Mouse (Mus musculus) midbrain, postnatal 0 days (tissue): ENCODE results near the gene Oas1h. TPM values are rescaled to one million over a fixed set of nuclear protein-coding genes. Genes with fewer than 3 reads are reported as not detected.
"Not testable (repeated sequence)": the region's sequence is repeated elsewhere in the genome, so short reads cannot be mapped to it uniquely, and the experiment has no call there.

Source experiments
- ATAC-seq: fragments of 200-750 bp; cut with Nextera tagmentation; 2 replicates; pipeline ENCODE4 v1.8.0; 2017; ENCODE audit warnings: moderate number of reproducible peaks, mild to moderate bottlenecking, moderate TSS enrichment, moderate library complexity; ENCODE audit not compliant: low FRiP score
- DNase-seq: peaks from one replicate; pipeline ENCODE4 v3.0.0-alpha.2; 2015; ENCODE audit warnings: low spot score
- H3K27ac ChIP-seq: fragments of 300-500 bp; sonication (generic); 2 replicates; pipeline ENCODE4 v1.5.1; 2014; ENCODE audit warnings: low read depth, mild to moderate bottlenecking, low read length, mixed read lengths
- H3K27me3 ChIP-seq: fragments of 300-500 bp; sonication (generic); 2 replicates; pipeline ENCODE4 v1.6.1; 2014; ENCODE audit warnings: low read length, control low read depth, mixed read lengths; ENCODE audit not compliant: insufficient read depth
- H3K36me3 ChIP-seq: fragments of 300-500 bp; sonication (generic); 2 replicates; pipeline ENCODE4 v1.6.1; 2014; ENCODE audit warnings: low read length, control low read depth, mixed read lengths; ENCODE audit not compliant: insufficient read depth
- H3K4me1 ChIP-seq: fragments of 300-500 bp; sonication (generic); 2 replicates; pipeline ENCODE4 v1.6.1; 2014; ENCODE audit warnings: mild to moderate bottlenecking, control low read depth, antibody characterized with exemption, low read length, mixed read lengths; ENCODE audit not compliant: insufficient read depth
- H3K4me2 ChIP-seq: fragments of 300-500 bp; sonication (generic); 2 replicates; pipeline ENCODE4 v1.6.1; 2014; ENCODE audit warnings: low read depth, mild to moderate bottlenecking, low read length, mixed read lengths; ENCODE audit not compliant: poor library complexity, severe bottlenecking
- H3K4me3 ChIP-seq: fragments of 300-500 bp; sonication (generic); 2 replicates; pipeline ENCODE4 v1.5.1; 2014; ENCODE audit warnings: low read depth, mild to moderate bottlenecking, low read length, moderate library complexity
- H3K9ac ChIP-seq: fragments of 300-500 bp; sonication (generic); replicated peaks from 2 replicates; pipeline ENCODE4 v1.6.1; 2014; ENCODE audit warnings: mild to moderate bottlenecking, low read length, moderate library complexity, mixed read lengths; ENCODE audit not compliant: poor library complexity, severe bottlenecking
- H3K9me3 ChIP-seq: fragments of 300-500 bp; sonication (generic); 2 replicates; pipeline ENCODE4 v1.6.1; 2016; ENCODE audit warnings: low read length, control low read depth
- CTCF ChIP-seq: IDR thresholded peaks from 2 replicates; pipeline ENCODE4 v1.5.1; 2016; ENCODE audit warnings: antibody characterized with exemption, mild to moderate bottlenecking
- WGBS: fragments of 180-500 bp; shearing (Covaris S2); extraction: QIAGEN DNeasy Blood & Tissue Kit; methylation state at CpG from one replicate; pipeline ENCODE4 v1.1.7; 2014; 5-methylcytosine and 5-hydroxymethylcytosine counted together
- polyA plus RNA-seq: library from polyadenylated mRNA; unstranded; fragments of >200 nt; fragmentation: Nextera tagmentation; extraction: Ambion mirVana; gene quantifications from 2 replicates; pipeline ENCODE4 v1.2.1, GENCODE M21; 2015
- total RNA-seq: library from RNA; depleted of rRNA; stranded (reverse); fragments of >200 nt; gene quantifications from 2 replicates; pipeline ENCODE4 v1.2.3, GENCODE M21; 2014

The Oas1h gene
- total and polyA plus RNA-seq, 2 experiments from 2014 or later = not detected

- TF ChIP-seq CTCF = no peak
- H3K27ac ChIP-seq = no peak overlapping the region
These were observed 39.4 kb downstream of the Oas1h start for GRCm38 (mm10) chr5:120900666-120901065.

GRCm38 (mm10) chr5:120902056-120902455 lies 40.8 kb downstream of the Oas1h start:
- DNase-seq = no peak
- ATAC-seq = no peak
- 96% methylated on average over 5 of the region's 5 CpGs for WGBS
- Histone ChIP-seq H3K4me1 (no peaks in the 10 kb centered on the region), H3K27ac (no peak overlapping the region), H3K27me3 (no peaks in the 10 kb centered on the region), H3K4me2 (no peak overlapping the region), H3K36me3 (no peaks in the 10 kb centered on the region), H3K4me3 (no peak overlapping the region), H3K9me3 (no peaks in the 10 kb centered on the region), H3K9ac (no peak overlapping the region)
- no peak for TF ChIP-seq CTCF

More at GRCm38 (mm10) chr5:120900666-120901065, 39.4 kb downstream of the Oas1h start:
- Histone ChIP-seq H3K9me3 (no peaks in the 10 kb centered on the region), H3K4me2 (no peak overlapping the region), H3K27me3 (no peaks in the 10 kb centered on the region), H3K4me1 (no peaks in the 10 kb centered on the region), H3K36me3 (no peaks in the 10 kb centered on the region), H3K4me3 (no peak overlapping the region), H3K9ac (no peak overlapping the region)
- WGBS = 60% methylated on average over 1 of the region's 1 CpGs
- ATAC-seq (no peak), DNase-seq (no peak)

- not testable (repeated sequence) for H3K27me3 ChIP-seq
These were observed 45.8 kb downstream of the Oas1h start, which contains the start of gene Oas1a for GRCm38 (mm10) chr5:120906791-120907733. Oas1a (minus strand) TSS chr5:120907521.

GRCm38 (mm10) chr5:120908196-120908920 lies 47.1 kb downstream of the Oas1h start:
- H3K9ac ChIP-seq = no peak overlapping the region
- no peaks in the 10 kb centered on the region for H3K36me3 ChIP-seq
- ATAC-seq = no peak
- no peaks in the 10 kb centered on the region for H3K9me3 ChIP-seq
- TF ChIP-seq CTCF = no peak
- H3K4me1 ChIP-seq = no peaks in the 10 kb centered on the region
- no peak overlapping the region for H3K4me3 ChIP-seq
- DNase-seq = no peak
- H3K4me2 ChIP-seq = no peak overlapping the region
- H3K27me3 ChIP-seq = no peaks in the 10 kb centered on the region
- no peak overlapping the region for H3K27ac ChIP-seq
- 44% methylated on average over 7 of the region's 7 CpGs for whole genome bisulfite sequencing

More at GRCm38 (mm10) chr5:120906791-120907733, 45.8 kb downstream of the Oas1h start, which contains the start of gene Oas1a:
- not testable (repeated sequence) for DNase-seq, H3K4me2 ChIP-seq, H3K4me3 ChIP-seq, H3K4me1 ChIP-seq, H3K36me3 ChIP-seq, H3K9ac ChIP-seq, H3K27ac ChIP-seq, ATAC-seq, H3K9me3 ChIP-seq
- 35% methylated on average over 9 of the region's 12 CpGs for WGBS

- peak; percentile 42 for DNase-seq
- not testable (repeated sequence) for H3K4me1 ChIP-seq, ATAC-seq, H3K9me3 ChIP-seq, H3K27ac ChIP-seq, H3K27me3 ChIP-seq, H3K36me3 ChIP-seq, H3K4me2 ChIP-seq, H3K4me3 ChIP-seq, H3K9ac ChIP-seq
- 51% methylated on average over 8 of the region's 8 CpGs for WGBS
- peak; percentile 53 for TF ChIP-seq CTCF
These were observed 53.0 kb downstream of the Oas1h start, which contains the start of gene Oas1d for GRCm38 (mm10) chr5:120914204-120914603. Oas1d (plus strand) TSS chr5:120914536.

GRCm38 (mm10) chr5:120919156-120919935 lies 58.1 kb downstream of the Oas1h start:
- ATAC-seq, H3K36me3 ChIP-seq, H3K4me1 ChIP-seq, H3K9ac ChIP-seq, H3K27ac ChIP-seq, H3K4me3 ChIP-seq, H3K4me2 ChIP-seq, DNase-seq, H3K27me3 ChIP-seq, H3K9me3 ChIP-seq: not testable (repeated sequence)
- WGBS = 64% methylated on average over 2 of the region's 2 CpGs
